Mouse (Mus musculus): ENCODE data around the gene Pkn1. TPM values are rescaled to one million over a fixed set of nuclear protein-coding genes. Genes with fewer than 3 reads are reported as not detected.

Gene Pkn1
- polyA plus RNA-seq, 1 experiment from 2014 or later, result 36.1 TPM

DNA sequence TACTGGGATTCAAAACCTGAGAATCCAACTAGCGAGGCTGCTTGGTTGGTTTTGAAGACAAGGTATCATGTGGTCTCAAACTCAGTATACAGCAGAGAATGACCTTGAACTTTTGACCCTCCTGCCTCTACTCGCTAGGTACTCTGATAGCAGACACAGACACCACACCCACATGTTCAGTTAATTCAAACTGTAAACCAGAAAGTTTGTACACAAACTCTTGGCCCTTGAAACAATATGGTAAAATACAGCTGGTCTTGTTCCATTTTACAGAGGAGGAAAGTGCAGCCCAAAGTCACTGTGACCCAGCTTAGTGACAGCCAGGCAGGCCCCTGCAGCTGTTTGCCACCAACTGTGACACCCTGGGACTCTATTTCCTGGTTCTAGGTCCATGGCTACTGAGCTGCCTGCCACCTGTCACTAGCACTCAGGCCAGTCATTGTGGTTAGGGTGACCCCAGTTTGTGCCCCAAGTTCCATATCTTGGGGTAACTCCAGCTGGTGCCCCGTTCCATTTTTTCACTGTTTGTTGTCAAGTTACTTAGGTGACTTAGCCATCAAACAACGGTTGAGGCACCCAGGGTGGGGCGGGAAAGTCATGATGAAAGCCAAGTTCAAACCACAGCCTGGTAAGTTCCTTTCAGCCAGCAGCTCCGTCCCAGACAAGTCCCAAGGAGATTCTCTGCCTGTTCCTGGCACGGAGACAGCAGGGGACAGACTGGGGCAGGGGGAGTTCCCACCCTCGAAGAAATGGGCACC, 40.9 kb upstream of the Pkn1 start:
- H3K4me3 ChIP-seq (ENCODE audit: low read length), result peak overlapping the region; percentile 60
- no peak for ATAC-seq (ENCODE audit: low FRiP score, low TSS enrichment)

DNA sequence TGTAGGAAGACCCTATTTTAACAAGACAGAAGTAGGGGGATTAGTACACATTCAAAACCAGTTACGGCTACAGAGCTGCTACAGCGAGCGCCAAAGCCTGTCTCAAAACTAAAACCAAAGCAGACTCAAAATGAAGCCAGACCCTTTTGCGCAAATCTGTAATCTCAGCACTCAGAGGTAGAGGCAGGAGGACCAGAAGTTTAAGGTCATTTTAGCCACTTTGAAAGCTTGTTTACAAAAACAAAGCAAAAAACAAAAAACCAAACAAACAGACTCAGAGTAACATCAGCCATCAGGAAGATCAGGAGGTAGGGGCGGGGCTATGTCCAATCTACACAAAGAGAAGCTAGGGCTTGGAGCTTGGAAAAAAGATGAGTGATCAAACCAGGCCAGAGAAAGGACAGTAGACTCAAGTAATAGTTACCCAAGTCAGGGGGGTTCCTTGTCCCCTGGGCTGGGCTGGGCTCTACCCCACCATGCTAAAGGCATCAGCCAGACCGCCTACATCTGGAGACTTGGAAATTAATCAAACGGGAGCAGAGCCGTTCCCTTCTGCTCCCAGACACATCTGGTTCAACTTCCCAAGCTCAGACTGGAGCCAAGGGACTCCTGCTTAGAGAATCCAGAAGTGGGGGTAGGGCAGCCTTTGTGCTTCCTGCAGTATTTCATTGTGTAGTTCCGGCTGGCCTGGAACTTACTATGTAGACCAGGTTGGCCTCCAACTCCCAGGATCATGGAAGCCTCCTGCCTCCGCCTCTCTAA, 40.2 kb upstream of the Pkn1 start:
- Histone ChIP-seq H3K4me1 (ENCODE audit: control insufficient read depth, insufficient read depth, low read length) (peaks cover 14% of the 10 kb centered on the region; the same call in 1 of the 2 replicates), H3K36me3 (ENCODE audit: control insufficient read depth, insufficient read depth, low read length) (no peaks in the 10 kb centered on the region), H3K4me2 (replicated peaks; ENCODE audit: low read depth, low read length) (peak overlapping the region; percentile 92; the same call in 1 of the 2 replicates), H3K9me3 (ENCODE audit: control insufficient read depth, low read length) (no peaks in the 10 kb centered on the region), H3K27ac (ENCODE audit: low read depth, low read length) (peak overlapping the region; percentile 63; the same call in 1 of the 2 replicates), H3K9ac (ENCODE audit: low read depth, low read length) (no peak overlapping the region), H3K27me3 (ENCODE audit: control insufficient read depth, insufficient read depth, low read length) (no peaks in the 10 kb centered on the region), H3K4me3 (ENCODE audit: low read length) (peak overlapping the region; percentile 6; the same call in 1 of the 2 replicates)
- peak; percentile 13; the same call in 1 of the 2 replicates for ATAC-seq (ENCODE audit: low FRiP score, low TSS enrichment)
- 70% methylated on average over 10 of the region's 10 CpGs for WGBS

More for the DNA sequence above, 40.9 kb upstream of the Pkn1 start:
- peak overlapping the region; percentile 92 for H3K4me2 ChIP-seq (replicated peaks; ENCODE audit: low read depth, low read length)
- WGBS, result 46% methylated on average over 8 of the region's 8 CpGs
- H3K9ac ChIP-seq (ENCODE audit: low read depth, low read length), result no peak overlapping the region
- H3K36me3 ChIP-seq (ENCODE audit: control insufficient read depth, insufficient read depth, low read length), result no peaks in the 10 kb centered on the region
- peaks cover 14% of the 10 kb centered on the region; the same call in 1 of the 2 replicates for H3K4me1 ChIP-seq (ENCODE audit: control insufficient read depth, insufficient read depth, low read length)
- peak overlapping the region; percentile 63; the same call in 1 of the 2 replicates for H3K27ac ChIP-seq (ENCODE audit: low read depth, low read length)
- no peaks in the 10 kb centered on the region for H3K9me3 ChIP-seq (ENCODE audit: control insufficient read depth, low read length)
- H3K27me3 ChIP-seq (ENCODE audit: control insufficient read depth, insufficient read depth, low read length), result no peaks in the 10 kb centered on the region

DNA sequence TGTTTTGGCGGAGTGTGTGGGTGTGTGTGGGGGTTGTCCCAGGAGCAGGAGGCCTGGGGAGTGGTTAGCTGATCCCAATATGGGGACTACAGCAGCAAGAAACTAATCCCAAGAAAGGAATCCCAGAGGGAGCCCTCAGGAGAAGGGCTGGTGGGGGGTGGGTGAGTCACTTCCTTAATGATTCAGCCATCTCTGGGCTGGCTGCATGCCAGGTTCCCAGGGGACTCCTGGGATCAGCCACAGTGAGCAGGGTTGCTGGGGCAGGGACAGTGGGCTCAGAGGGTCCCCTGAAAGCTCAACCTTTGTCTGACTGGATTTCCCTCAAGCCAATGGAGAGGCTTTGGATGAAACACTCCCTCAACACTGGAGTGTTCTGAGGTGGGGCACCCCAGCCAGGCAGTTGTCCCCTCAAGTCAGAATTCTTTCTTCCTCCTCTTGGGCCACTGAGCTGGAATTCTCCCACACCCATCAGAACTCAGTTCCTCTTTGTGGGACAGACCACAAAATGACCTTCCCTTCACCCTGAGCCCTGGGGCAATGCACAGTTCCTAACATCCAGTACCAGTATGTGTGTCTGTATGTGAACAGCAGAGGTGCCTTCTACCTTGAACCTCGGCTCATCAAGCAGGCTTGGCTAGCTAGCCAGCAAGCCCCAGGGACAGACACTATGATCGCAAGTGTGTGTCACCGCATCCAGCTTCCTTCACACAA, 39.0 kb upstream of the Pkn1 start:
- 41% methylated on average over 4 of the region's 4 CpGs for WGBS
- H3K36me3 ChIP-seq (ENCODE audit: control insufficient read depth, insufficient read depth, low read length), result no peaks in the 10 kb centered on the region
- no peak overlapping the region for H3K9ac ChIP-seq (ENCODE audit: low read depth, low read length)
- no peaks in the 10 kb centered on the region for H3K9me3 ChIP-seq (ENCODE audit: control insufficient read depth, low read length)
- H3K4me2 ChIP-seq (replicated peaks; ENCODE audit: low read depth, low read length), result no peak overlapping the region
- H3K27ac ChIP-seq (ENCODE audit: low read depth, low read length), result peak overlapping the region; percentile 74
- peaks cover 14% of the 10 kb centered on the region; the same call in 1 of the 2 replicates for H3K4me1 ChIP-seq (ENCODE audit: control insufficient read depth, insufficient read depth, low read length)
- H3K4me3 ChIP-seq (ENCODE audit: low read length), result no peak overlapping the region
- no peaks in the 10 kb centered on the region for H3K27me3 ChIP-seq (ENCODE audit: control insufficient read depth, insufficient read depth, low read length)
- peak; percentile 68 for ATAC-seq (ENCODE audit: low FRiP score, low TSS enrichment)

DNA sequence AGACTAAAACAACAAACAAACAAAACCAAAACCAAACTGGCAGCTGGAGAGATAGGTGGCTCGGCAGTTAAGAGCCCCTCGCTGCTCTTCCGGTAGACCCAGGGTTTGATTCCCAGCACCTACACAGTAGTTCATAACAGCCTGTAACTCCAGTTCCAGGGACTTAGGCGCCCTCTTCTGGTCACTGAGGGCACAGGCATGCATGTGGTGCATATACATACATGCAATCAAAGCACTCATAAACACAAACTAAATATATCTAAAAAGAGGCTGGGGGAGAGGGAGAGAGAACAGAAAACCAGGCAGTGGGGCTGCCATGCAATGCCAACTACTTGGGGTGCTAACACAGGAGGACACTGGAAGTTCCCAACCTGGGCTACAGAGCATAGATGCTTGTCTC, 38.4 kb upstream of the Pkn1 start:
- H3K9me3 ChIP-seq (ENCODE audit: control insufficient read depth, low read length), result no peaks in the 10 kb centered on the region

DNA sequence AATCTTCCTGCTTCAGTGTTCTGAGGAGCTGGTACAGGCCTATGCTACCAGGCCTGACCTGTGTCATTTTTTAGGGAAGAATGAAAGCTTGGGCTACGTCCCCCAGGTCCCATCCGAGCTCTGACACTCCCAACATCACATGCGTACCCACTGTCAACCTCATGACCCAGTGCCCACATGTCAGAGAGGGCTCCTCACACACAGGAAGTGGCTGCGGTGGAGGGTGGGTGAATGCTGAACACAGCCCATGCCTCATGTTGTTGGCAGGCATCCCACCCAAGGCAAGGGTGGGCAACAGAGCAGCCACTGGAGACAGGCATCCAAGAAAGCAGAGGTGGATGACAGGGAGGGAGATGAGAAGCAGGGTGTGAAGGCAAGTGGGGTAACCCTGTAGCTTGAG, 37.7 kb upstream of the Pkn1 start:
- no peak for ATAC-seq (ENCODE audit: low FRiP score, low TSS enrichment)
- peaks cover 14% of the 10 kb centered on the region; the same call in 1 of the 2 replicates for H3K4me1 ChIP-seq (ENCODE audit: control insufficient read depth, insufficient read depth, low read length)
- no peak overlapping the region for H3K27ac ChIP-seq (ENCODE audit: low read depth, low read length)
- H3K36me3 ChIP-seq (ENCODE audit: control insufficient read depth, insufficient read depth, low read length), result no peaks in the 10 kb centered on the region; the same call in 1 of the 2 replicates
- H3K27me3 ChIP-seq (ENCODE audit: control insufficient read depth, insufficient read depth, low read length), result no peaks in the 10 kb centered on the region
- no peak overlapping the region for H3K4me2 ChIP-seq (replicated peaks; ENCODE audit: low read depth, low read length)
- no peaks in the 10 kb centered on the region for H3K9me3 ChIP-seq (ENCODE audit: control insufficient read depth, low read length)
- H3K4me3 ChIP-seq (ENCODE audit: low read length), result no peak overlapping the region
- 91% methylated on average over 4 of the region's 4 CpGs for WGBS
- no peak overlapping the region for H3K9ac ChIP-seq (ENCODE audit: low read depth, low read length)

More for the DNA sequence above, 38.4 kb upstream of the Pkn1 start:
- Histone ChIP-seq H3K4me2 (replicated peaks; ENCODE audit: low read depth, low read length) (no peak overlapping the region), H3K27ac (ENCODE audit: low read depth, low read length) (peak overlapping the region; percentile 74), H3K9ac (ENCODE audit: low read depth, low read length) (no peak overlapping the region), H3K36me3 (ENCODE audit: control insufficient read depth, insufficient read depth, low read length) (no peaks in the 10 kb centered on the region), H3K4me1 (ENCODE audit: control insufficient read depth, insufficient read depth, low read length) (peaks cover 14% of the 10 kb centered on the region; the same call in 1 of the 2 replicates), H3K27me3 (ENCODE audit: control insufficient read depth, insufficient read depth, low read length) (no peaks in the 10 kb centered on the region), H3K4me3 (ENCODE audit: low read length) (no peak overlapping the region)
- no peak for ATAC-seq (ENCODE audit: low FRiP score, low TSS enrichment)
- 91% methylated on average over 4 of the region's 4 CpGs for WGBS

DNA sequence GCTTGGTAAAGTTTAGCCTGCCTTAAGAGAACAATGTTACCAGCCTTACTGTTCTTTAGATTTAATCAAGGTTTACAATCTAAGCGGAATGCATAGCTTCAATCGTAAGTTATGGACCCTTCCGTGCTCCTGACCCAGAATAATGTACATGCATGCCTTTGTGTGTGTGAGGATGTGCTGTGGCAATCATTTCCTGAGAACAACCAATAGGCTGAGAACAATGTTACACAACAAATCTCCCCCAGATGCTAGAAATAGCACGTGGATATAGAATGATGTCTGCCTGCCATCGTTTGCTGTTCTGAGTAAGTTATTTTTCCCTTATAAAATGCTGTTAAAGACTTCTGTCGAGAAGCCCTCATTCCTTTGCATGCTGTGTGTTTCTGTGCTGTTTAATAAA, 33.9 kb upstream of the Pkn1 start:
- ATAC-seq (ENCODE audit: low FRiP score, low TSS enrichment), result no peak
- H3K4me2 ChIP-seq (replicated peaks; ENCODE audit: low read depth, low read length), result no peak overlapping the region
- no peaks in the 10 kb centered on the region for H3K27me3 ChIP-seq (ENCODE audit: control insufficient read depth, insufficient read depth, low read length)
- no peak overlapping the region for H3K9ac ChIP-seq (ENCODE audit: low read depth, low read length)
- H3K27ac ChIP-seq (ENCODE audit: low read depth, low read length), result no peak overlapping the region
- H3K4me1 ChIP-seq (ENCODE audit: control insufficient read depth, insufficient read depth, low read length), result peaks cover 5% of the 10 kb centered on the region; the same call in 1 of the 2 replicates
- no peak overlapping the region for H3K4me3 ChIP-seq (ENCODE audit: low read length)
- no peaks in the 10 kb centered on the region for H3K9me3 ChIP-seq (ENCODE audit: control insufficient read depth, low read length)
- H3K36me3 ChIP-seq (ENCODE audit: control insufficient read depth, insufficient read depth, low read length), result peaks cover 7% of the 10 kb centered on the region; the same call in 1 of the 2 replicates
- 77% methylated on average over 6 of the region's 6 CpGs for WGBS

DNA sequence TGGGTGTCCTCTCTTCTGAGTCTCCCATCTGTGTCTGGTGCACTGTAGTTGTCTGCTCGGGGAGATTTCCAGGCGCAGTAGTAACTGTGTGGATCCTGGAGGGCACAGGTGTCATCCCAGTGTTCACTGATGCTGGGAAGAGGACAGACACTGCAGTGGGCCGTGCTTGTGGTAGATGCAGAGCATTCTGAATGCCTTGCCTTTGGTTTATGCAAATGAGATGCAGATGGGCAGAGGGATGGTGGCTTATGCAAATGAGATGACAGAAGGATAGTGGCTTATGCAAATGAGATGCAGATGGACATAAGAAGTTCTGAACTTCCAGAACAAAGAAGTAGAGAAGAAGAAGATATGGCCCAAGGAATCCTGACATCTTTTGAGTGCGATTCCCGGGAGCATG, 32.9 kb upstream of the Pkn1 start:
- 83% methylated on average over 5 of the region's 5 CpGs for WGBS
- Histone ChIP-seq H3K4me1 (ENCODE audit: control insufficient read depth, insufficient read depth, low read length) (no peaks in the 10 kb centered on the region), H3K9ac (ENCODE audit: low read depth, low read length) (no peak overlapping the region), H3K36me3 (ENCODE audit: control insufficient read depth, insufficient read depth, low read length) (peaks cover 7% of the 10 kb centered on the region; the same call in 1 of the 2 replicates), H3K4me3 (ENCODE audit: low read length) (no peak overlapping the region), H3K9me3 (ENCODE audit: control insufficient read depth, low read length) (no peaks in the 10 kb centered on the region), H3K27me3 (ENCODE audit: control insufficient read depth, insufficient read depth, low read length) (no peaks in the 10 kb centered on the region), H3K4me2 (replicated peaks; ENCODE audit: low read depth, low read length) (no peak overlapping the region), H3K27ac (ENCODE audit: low read depth, low read length) (no peak overlapping the region)
- no peak for ATAC-seq (ENCODE audit: low FRiP score, low TSS enrichment)

DNA sequence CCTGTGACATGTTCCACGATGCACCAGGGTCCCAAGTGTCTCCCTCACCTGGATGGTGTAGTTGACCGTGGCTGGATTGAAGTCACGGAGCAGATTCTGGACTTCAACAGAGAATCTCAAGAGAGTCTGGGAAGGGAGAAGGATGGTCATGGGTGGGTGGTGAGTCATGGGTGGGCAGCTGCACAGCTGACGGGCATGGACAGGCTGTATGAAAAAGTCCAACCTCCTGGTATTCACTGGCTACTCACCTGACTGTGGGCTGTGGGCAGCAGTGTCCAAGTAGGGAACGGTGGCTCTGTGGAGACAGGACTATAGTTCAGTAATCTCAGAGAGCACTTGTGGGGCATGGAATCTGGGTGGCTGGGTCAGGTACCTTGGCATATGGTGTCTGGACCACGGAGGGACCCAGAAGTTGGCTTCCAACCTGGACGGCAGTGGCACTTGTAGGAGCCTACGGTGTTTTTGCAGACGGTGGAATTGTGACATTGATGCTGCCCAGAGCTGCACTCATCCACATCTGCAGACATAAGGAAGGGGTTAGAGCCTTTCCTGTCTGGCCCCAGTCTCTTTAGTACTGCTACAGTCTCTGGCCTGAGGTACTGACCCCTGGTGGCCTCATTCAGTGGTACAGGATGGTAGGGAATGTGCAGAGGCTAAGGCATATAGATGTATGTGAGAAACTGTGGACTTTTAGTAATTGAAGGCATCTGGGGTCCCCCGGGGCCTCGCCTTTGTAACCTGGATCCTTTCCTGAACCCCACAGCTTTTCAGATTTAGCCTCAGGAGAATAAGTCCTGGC, 30.2 kb upstream of the Pkn1 start:
- 80% methylated on average over 11 of the region's 11 CpGs for WGBS
- Histone ChIP-seq H3K9ac (ENCODE audit: low read depth, low read length) (no peak overlapping the region), H3K4me2 (replicated peaks; ENCODE audit: low read depth, low read length) (no peak overlapping the region), H3K4me3 (ENCODE audit: low read length) (no peak overlapping the region), H3K36me3 (ENCODE audit: control insufficient read depth, insufficient read depth, low read length) (peaks cover 26% of the 10 kb centered on the region), H3K27ac (ENCODE audit: low read depth, low read length) (no peak overlapping the region), H3K27me3 (ENCODE audit: control insufficient read depth, insufficient read depth, low read length) (no peaks in the 10 kb centered on the region), H3K4me1 (ENCODE audit: control insufficient read depth, insufficient read depth, low read length) (no peaks in the 10 kb centered on the region), H3K9me3 (ENCODE audit: control insufficient read depth, low read length) (no peaks in the 10 kb centered on the region)
- ATAC-seq (ENCODE audit: low FRiP score, low TSS enrichment), result no peak; the same call in 1 of the 2 replicates

Measured in kidney, embryonic 14.5 days (tissue).